Mouse (Mus musculus): ENCODE data around the gene Pate1. TPM values are rescaled to one million over a fixed set of nuclear protein-coding genes. Genes with fewer than 3 reads are reported as not detected.

Gene Pate1
- not detected for total RNA-seq (2023)

DNA sequence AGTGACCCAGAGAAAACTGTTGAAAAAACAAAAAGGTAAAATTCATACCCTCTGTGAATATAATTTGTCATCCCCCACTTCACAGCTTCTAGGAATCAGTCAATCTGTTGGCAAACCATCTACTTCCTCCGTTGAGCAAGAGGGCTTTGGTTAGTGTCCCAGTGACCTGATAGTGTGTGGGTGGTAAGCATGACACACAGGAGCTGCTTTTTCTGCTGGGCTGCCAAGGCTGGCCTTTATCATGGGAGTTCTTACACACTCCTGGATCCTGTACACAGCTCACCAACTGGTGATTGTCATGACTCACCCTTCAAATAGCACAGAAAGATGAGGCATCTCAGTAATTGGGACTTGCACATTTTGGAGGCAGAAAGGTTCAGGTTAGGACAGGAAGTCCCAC, at the start of gene Pate1:
Pate1 (minus strand) TSS at position 378 of the 400 bp plus-strand sequence.

DNA sequence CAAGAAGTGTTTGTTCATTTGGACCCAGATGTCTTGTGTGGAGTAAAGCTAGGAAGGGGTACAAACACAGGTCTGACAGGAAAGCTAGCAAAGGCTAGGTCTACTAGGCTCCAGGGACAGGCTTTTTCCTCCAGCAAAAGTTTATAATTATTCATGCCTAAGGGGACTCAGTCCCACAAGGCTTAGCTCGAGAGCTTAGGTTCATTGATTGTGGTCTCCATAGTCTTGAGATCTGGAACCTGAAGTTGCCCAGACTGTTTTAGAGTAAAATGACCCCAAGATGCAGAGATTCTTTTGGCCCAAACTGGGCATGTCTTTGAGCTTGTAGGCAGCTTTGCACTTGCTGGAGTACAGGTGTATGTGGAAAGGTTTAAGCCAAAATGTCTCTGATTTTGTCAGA, 39.1 kb downstream of the Pate1 start, which contains the start of gene Pate3:
Pate3 (minus strand) TSS at position 101 of the 400 bp plus-strand sequence.

Other genes starting within 250 kb of the Pate1 start
- gene Gm1113, start 169.1 kb downstream of the Pate1 start, total RNA-seq (2023): not detected
- under 1 TPM; 0.11 to 0.13 TPM for gene Ddx25, start 128.9 kb downstream of the Pate1 start, total RNA-seq (2023)
- gene Pus3, start 128.8 kb downstream of the Pate1 start, total RNA-seq (2023): 1 to 10 TPM; 3.0 to 4.4 TPM
- gene Pate2, start 117.1 kb downstream of the Pate1 start, total RNA-seq (2023): not detected
- 1 to 10 TPM; 6.7 to 8.3 TPM for gene Hyls1, start 117.0 kb downstream of the Pate1 start, total RNA-seq (2023)
- gene Pate4, start 75.4 kb downstream of the Pate1 start, total RNA-seq (2023): not detected
- not detected for gene Pate3, start 39.2 kb downstream of the Pate1 start, total RNA-seq (2023)
- gene Gm17677, start 53.7 kb upstream of the Pate1 start, total RNA-seq (2023): not detected
- not detected for gene Gm17727, start 90.7 kb upstream of the Pate1 start, total RNA-seq (2023)
- not detected for gene Gm27235, start 102.7 kb upstream of the Pate1 start, total RNA-seq (2023)
- gene D730048I06Rik, start 102.7 kb upstream of the Pate1 start, total RNA-seq (2023): not detected
- not detected for gene 9230110F15Rik, start 156.8 kb upstream of the Pate1 start, total RNA-seq (2023)
- not detected for gene 9230113P08Rik, start 221.0 kb upstream of the Pate1 start, total RNA-seq (2023)

Data from neutrophil, adult 59 days (primary cell).